Mouse (Mus musculus) heart, embryonic 16.5 days (tissue): ENCODE measurements around the gene Ddn. TPM values are rescaled to one million over a fixed set of nuclear protein-coding genes. Genes with fewer than 3 reads are reported as not detected.
A peak's percentile ranks its signal among the peaks of the same experiment; 100 is the strongest.

ENCODE experiments used
- ATAC-seq: fragments of 200-750 bp; cut with Nextera tagmentation; replicated peaks from 2 replicates; pipeline ENCODE4 v1.8.0; 2017; ENCODE audit warnings: moderate number of reproducible peaks; ENCODE audit not compliant: insufficient read depth, low FRiP score; ENCODE audit errors: extremely low read depth
- H3K27ac ChIP-seq: fragments of 300-500 bp; sonication (generic); 2 replicates; pipeline ENCODE4 v1.5.1; 2014; ENCODE audit warnings: mild to moderate bottlenecking, low read length, control low read depth, moderate library complexity
- H3K27me3 ChIP-seq: fragments of 300-500 bp; sonication (generic); 2 replicates; pipeline ENCODE4 v1.6.1; 2014; ENCODE audit warnings: low read length, mixed read lengths; ENCODE audit not compliant: control insufficient read depth, insufficient read depth
- H3K36me3 ChIP-seq: fragments of 300-500 bp; sonication (generic); 2 replicates; pipeline ENCODE4 v1.6.1; 2014; ENCODE audit not compliant: control insufficient read depth, insufficient read depth
- H3K4me1 ChIP-seq: fragments of 300-500 bp; sonication (generic); 2 replicates; pipeline ENCODE4 v1.6.1; 2014; ENCODE audit warnings: low read length, mixed read lengths; ENCODE audit not compliant: control insufficient read depth, insufficient read depth
- H3K4me2 ChIP-seq: fragments of 300-500 bp; sonication (generic); 2 replicates; pipeline ENCODE4 v1.6.1; 2014; ENCODE audit warnings: low read depth, mild to moderate bottlenecking, control low read depth, low read length
- H3K4me3 ChIP-seq: fragments of 300-500 bp; sonication (generic); 2 replicates; pipeline ENCODE4 v1.5.1; 2014; ENCODE audit warnings: mild to moderate bottlenecking, control low read depth, low read length
- H3K9ac ChIP-seq: fragments of 300-500 bp; sonication (generic); 2 replicates; pipeline ENCODE4 v1.6.1; 2014; ENCODE audit warnings: low read length, control low read depth
- H3K9me3 ChIP-seq: fragments of 300-500 bp; sonication (generic); replicated peaks from 2 replicates; pipeline ENCODE4 v1.6.1; 2016; ENCODE audit warnings: low read length; ENCODE audit not compliant: control insufficient read depth
- WGBS: fragments of 180-500 bp; shearing (Covaris S2); extraction: QIAGEN DNeasy Blood & Tissue Kit; methylation state at CpG from one replicate; pipeline ENCODE4 v1.1.7; 2014; 5-methylcytosine and 5-hydroxymethylcytosine counted together
- polyA plus RNA-seq: library from polyadenylated mRNA; unstranded; fragments of >200 nt; fragmentation: Nextera tagmentation; extraction: Ambion mirVana; gene quantifications from 2 replicates; pipeline ENCODE4 v1.2.1, GENCODE M21; 2015

Ddn gene
- polyA plus RNA-seq, 1 experiment from 2014 or later = 0.32 TPM

DNA sequence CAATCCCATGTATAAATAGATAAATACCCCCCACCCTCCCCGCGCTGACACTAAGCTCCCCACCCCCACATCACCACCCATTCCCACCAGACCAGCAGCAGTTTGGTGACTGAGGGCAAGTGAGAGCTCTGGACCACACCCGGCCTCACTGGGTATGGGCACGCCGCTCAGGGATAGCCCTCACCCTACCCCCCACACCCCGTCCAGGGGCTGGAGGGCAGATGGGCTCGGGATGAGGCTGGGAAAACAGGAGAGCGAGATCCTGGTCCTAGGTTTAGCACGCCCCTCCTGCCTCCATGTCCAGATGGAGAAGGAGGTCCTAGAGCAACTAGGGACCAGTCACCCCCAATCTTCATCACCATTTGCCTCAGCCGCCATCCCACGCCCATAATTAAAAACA is 24.0 kb upstream of the Ddn start:
- Histone ChIP-seq H3K9ac (no peak overlapping the region; the same call in 1 of the 2 replicates), H3K27ac (no peak overlapping the region), H3K4me3 (no peak overlapping the region), H3K4me1 (peaks cover 27% of the 10 kb centered on the region), H3K36me3 (peaks cover 50% of the 10 kb centered on the region), H3K4me2 (no peak overlapping the region), H3K27me3 (no peaks in the 10 kb centered on the region), H3K9me3 (no peaks in the 10 kb centered on the region)
- no peak for ATAC-seq
- 84% methylated on average over 11 of the region's 11 CpGs for WGBS

DNA sequence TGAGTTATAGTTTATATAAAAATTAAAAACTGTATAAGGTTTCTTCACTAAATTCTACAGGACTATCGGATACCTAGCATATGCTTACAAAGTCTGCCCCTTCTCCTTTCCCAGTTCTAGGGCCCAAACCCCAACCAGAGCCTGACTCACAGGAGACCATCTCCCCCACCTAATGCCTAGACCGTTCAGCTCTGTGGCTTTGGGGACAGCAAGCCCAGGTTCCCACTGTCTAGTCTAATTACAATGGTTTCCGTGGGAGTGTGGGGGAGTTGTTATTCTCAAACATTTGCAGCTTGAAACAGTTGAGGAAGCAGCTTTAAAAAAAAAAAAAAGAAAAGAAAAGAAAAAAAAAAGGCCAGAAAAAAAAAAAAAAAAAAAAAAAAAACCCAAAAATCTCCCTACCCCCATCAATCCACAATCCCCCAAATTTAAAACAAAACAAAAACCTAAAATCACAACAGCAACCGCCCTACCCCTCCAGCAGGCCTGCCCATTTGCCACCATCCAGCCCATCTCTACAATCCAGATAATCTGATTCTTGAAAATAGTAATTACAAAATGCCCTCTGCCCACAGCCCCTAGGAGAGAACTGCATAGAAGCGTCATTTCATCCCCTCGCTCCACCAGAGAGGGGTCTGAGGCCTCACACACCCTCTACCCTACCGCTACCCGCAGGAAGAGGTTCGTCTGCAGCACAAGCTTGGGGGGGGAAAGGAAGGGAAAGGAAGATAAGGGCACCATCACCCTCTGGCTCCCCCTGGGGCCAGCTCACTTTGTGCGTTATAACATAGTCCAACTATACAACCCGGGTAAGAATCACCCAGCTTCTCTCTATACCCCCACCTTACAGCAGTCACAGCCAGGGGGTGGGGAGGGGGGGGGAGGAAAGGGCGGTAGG is 23.1 kb upstream of the Ddn start:
- Histone ChIP-seq H3K4me1 (peaks cover 33% of the 10 kb centered on the region), H3K36me3 (peaks cover 42% of the 10 kb centered on the region), H3K27me3 (no peaks in the 10 kb centered on the region), H3K9me3 (no peaks in the 10 kb centered on the region), H3K9ac (no peak overlapping the region), H3K27ac (peak overlapping the region; percentile 100), H3K4me3 (no peak overlapping the region), H3K4me2 (peak overlapping the region; percentile 72)
- ATAC-seq = no peak
- WGBS = 46% methylated on average over 12 of the region's 12 CpGs

DNA sequence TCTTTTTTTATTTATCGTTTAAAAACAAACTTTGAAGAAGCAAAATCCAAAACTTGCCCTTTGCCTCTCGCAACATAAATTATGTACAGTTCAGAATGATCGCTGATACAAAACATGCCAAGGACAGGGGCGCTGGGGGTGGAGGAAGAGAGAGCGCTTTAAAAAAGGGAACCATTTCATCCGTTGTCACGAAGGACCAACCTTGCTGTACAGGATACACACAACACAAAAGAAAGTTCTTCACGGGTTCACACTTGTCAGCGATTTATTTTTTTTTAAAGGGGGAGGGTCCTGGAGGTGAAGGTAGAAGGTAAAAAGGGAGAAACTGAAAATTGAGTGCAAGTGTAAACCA is 22.4 kb upstream of the Ddn start:
- Histone ChIP-seq H3K27me3 (no peaks in the 10 kb centered on the region), H3K4me3 (peak overlapping the region; percentile 87), H3K9ac (peak overlapping the region; percentile 69), H3K4me1 (peaks cover 36% of the 10 kb centered on the region), H3K27ac (peak overlapping the region; percentile 100), H3K4me2 (peak overlapping the region; percentile 72), H3K9me3 (no peaks in the 10 kb centered on the region), H3K36me3 (peaks cover 34% of the 10 kb centered on the region)
- ATAC-seq = no peak
- 14% methylated on average over 9 of the region's 9 CpGs for WGBS

DNA sequence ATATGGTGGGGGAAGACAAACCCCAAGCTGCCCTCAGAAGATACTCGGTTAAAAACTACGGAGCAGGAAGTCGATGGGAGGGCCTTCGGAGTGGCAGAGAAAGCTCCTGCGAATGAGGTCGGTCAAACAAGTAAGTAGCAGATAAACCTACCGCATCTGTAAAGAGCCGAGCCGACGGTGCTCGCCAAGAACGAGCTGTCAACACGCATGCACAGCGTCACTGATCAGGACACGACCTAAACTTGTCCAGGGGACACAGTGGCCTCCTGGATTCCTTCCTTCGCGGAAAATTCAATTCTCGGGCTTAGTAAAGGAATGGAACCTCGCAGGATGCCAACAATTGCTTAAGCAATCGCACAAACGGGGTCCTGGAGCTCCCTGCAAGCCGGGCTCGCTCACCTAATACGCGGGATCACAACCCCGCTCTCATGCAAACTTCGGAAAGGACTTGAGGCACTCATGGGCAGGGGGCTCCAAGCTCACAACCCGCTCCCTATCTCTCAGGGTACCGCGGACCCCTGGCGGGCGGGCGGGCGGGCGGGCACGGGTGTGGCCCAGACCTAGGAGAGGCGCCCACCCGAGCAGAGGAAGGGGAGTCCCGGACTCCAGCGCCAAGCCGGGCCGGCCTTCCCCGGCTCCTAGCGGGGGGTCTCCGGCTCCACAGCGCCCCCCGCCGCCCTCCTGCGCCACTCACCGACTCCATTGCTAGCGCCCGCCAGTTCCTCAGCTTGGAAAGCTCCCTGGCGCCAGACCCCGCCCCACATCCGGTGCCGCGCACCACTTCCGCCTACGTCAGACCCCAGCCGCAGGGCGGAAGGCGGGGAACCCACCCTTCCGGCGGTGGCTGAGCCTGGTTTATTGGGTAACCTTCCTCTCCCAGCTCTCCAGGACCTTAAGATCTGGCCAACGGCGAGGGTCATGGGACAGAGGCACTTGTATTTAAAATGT is 21.7 kb upstream of the Ddn start, which contains the start of gene Prkag1:
Gene Prkag1 (minus strand): TSS at position 786 of the 948 bp plus-strand sequence.
- peak; percentile 95 for ATAC-seq
- H3K9ac ChIP-seq = peak within 1 kb of the TSS; percentile 96
- H3K4me2 ChIP-seq = peak within 1 kb of the TSS; percentile 75
- peak within 1 kb of the TSS; percentile 100 for H3K27ac ChIP-seq
- H3K4me1 ChIP-seq = peaks cover 36% of the 10 kb centered on the region
- peak within 1 kb of the TSS; percentile 87 for H3K4me3 ChIP-seq
- H3K9me3 ChIP-seq = no peaks in the 10 kb centered on the region
- H3K36me3 ChIP-seq = peaks cover 28% of the 10 kb centered on the region
- WGBS = under 1% methylated on average over 54 of the region's 66 CpGs
- H3K27me3 ChIP-seq = no peaks in the 10 kb centered on the region

DNA sequence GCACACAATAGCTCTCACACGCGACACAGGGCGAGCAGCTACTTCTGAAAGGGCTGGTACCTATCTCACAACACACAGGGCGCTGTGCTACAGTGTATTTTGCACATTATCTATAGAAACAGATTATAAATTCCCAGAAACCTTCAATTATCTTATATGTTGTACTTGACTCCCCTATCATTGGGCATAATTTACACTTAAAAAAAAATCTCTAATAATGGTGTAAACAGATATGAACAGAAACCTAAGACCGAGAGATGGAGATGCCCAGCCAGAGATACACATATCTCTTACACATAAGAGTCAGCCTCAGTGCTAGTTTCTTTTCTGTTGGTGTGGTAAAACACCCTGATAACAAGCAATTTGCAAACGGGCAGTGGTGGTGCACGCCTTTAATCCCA is 18.3 kb upstream of the Ddn start:
- no peak overlapping the region for H3K4me3 ChIP-seq
- peak overlapping the region; percentile 25; the same call in 1 of the 2 replicates for H3K9ac ChIP-seq
- WGBS = 80% methylated on average over 7 of the region's 7 CpGs
- no peak overlapping the region for H3K27ac ChIP-seq
- H3K4me2 ChIP-seq = no peak overlapping the region
- peaks cover 31% of the 10 kb centered on the region for H3K4me1 ChIP-seq
- peaks cover 28% of the 10 kb centered on the region for H3K36me3 ChIP-seq
- no peaks in the 10 kb centered on the region for H3K9me3 ChIP-seq
- no peak for ATAC-seq
- H3K27me3 ChIP-seq = no peaks in the 10 kb centered on the region

DNA sequence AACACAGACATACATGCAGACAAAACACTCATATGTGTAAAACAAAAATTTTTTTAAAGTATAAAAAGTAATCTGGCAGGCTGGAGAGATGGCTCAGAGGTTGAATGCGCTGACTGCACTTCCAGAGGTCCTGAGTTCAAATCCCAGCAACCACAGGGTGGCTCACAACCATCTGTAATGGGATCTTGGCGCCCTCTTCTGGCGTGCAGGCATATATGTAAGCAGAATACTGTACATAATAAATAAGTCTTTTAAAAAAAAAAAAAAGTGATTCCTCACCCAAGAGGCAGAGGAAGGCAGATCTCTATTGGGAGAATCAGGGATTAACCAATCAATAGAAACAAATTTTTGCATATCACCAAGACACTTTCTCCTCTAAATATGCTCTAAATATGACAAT is 14.1 kb upstream of the Ddn start:
- Histone ChIP-seq H3K4me2 (no peak overlapping the region), H3K4me3 (no peak overlapping the region), H3K9me3 (no peaks in the 10 kb centered on the region), H3K27ac (no peak overlapping the region), H3K9ac (no peak overlapping the region), H3K4me1 (peaks cover 21% of the 10 kb centered on the region), H3K27me3 (no peaks in the 10 kb centered on the region), H3K36me3 (peaks cover 35% of the 10 kb centered on the region)
- ATAC-seq = no peak
- 76% methylated on average over 3 of the region's 3 CpGs for WGBS

DNA sequence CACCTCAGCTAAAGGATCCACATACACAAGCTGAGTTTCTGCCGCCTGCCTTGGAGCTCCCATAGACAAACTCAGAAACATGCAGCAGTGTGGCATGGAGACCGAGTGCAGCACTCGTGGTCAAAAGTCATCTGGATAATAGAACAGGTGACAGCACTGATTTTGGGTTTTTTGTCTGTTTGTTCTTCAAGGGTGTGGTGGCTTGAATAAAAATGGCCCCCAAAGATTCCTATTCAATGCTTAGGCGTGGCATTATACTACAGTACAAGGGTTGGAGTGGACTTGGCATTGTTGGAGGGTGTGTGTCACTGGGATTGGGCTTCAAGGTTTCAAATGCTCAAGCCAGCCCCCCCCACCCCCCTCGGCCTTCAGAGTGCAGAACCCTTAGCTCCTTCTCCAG is 12.9 kb upstream of the Ddn start:
- WGBS = 91% methylated on average over 5 of the region's 5 CpGs
- Histone ChIP-seq H3K27me3 (no peaks in the 10 kb centered on the region), H3K4me3 (no peak overlapping the region), H3K9me3 (no peaks in the 10 kb centered on the region), H3K36me3 (peaks cover 39% of the 10 kb centered on the region), H3K27ac (no peak overlapping the region), H3K4me1 (peaks cover 11% of the 10 kb centered on the region), H3K4me2 (no peak overlapping the region), H3K9ac (no peak overlapping the region)
- ATAC-seq = no peak

DNA sequence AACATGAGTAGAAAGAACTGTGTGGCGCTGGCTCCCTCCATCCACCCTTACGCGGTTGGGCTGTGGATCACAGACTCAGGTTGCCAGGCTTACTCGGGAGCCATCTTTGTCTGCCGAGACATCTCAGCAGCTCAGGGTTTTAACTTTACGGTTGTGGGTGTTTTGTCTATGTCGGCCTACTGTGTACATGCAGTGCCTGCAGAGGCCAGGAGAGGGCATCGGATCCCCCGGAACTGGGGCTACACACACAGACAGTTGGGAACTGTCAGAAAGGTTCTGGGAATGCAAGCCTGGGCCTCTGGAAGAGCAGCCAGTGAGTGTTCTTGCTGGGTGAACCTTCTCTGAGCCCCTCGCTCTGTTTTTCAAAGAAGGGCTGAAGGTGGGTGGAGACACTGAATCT is 12.1 kb upstream of the Ddn start:
- no peak overlapping the region for H3K9ac ChIP-seq
- H3K4me3 ChIP-seq = no peak overlapping the region
- peaks cover 46% of the 10 kb centered on the region for H3K36me3 ChIP-seq
- H3K27ac ChIP-seq = peak overlapping the region; percentile 5; the same call in 1 of the 2 replicates
- no peak overlapping the region for H3K4me2 ChIP-seq
- no peaks in the 10 kb centered on the region for H3K9me3 ChIP-seq
- 45% methylated on average over 10 of the region's 10 CpGs for WGBS
- H3K4me1 ChIP-seq = peaks cover 10% of the 10 kb centered on the region; the same call in 1 of the 2 replicates
- ATAC-seq = no peak
- no peaks in the 10 kb centered on the region for H3K27me3 ChIP-seq
